7 mouse cellular contexts compared by ENCODE assay signal in genomic region chr16:30024681-30025262, GRCm38 (mm10). TPM values are rescaled to one million over a fixed set of nuclear protein-coding genes. Genes with fewer than 3 reads are reported as not detected.
DNase-seq lines count a peak whose midpoint lies in the region; ATAC-seq and TF ChIP-seq lines count a peak whose summit lies in the region.

No protein-coding gene starts in this region.

- no peaks in the 10 kb centered on the region for H3K9me3 ChIP-seq in midbrain, embryonic 16.5 days (replicated peaks; ENCODE audit: control insufficient read depth, low read length, poor library complexity, severe bottlenecking)
- H3K9me3 ChIP-seq in midbrain, postnatal 0 days (ENCODE audit: low read length), result no peaks in the 10 kb centered on the region

- H3K9ac ChIP-seq in midbrain, embryonic 16.5 days (ENCODE audit: low read depth, low read length), result no peak overlapping the region
- no peak overlapping the region for H3K9ac ChIP-seq in midbrain, postnatal 0 days (replicated peaks; ENCODE audit: low read length, poor library complexity, severe bottlenecking)

- H3K36me3 ChIP-seq in midbrain, embryonic 16.5 days (ENCODE audit: control insufficient read depth, insufficient read depth, low read length), result no peaks in the 10 kb centered on the region
- H3K36me3 ChIP-seq in midbrain, postnatal 0 days (ENCODE audit: insufficient read depth, low read length), result no peaks in the 10 kb centered on the region

- no peak overlapping the region for H3K27ac ChIP-seq in midbrain, embryonic 16.5 days (ENCODE audit: low read length)
- no peak overlapping the region for H3K27ac ChIP-seq in midbrain, postnatal 0 days (ENCODE audit: low read depth, low read length)

- H3K4me3 ChIP-seq in midbrain, embryonic 16.5 days (ENCODE audit: low read depth, low read length), result no peak overlapping the region
- no peak overlapping the region for H3K4me3 ChIP-seq in midbrain, postnatal 0 days (ENCODE audit: low read depth, low read length)

- no peak for TF ChIP-seq CTCF in midbrain, postnatal 0 days (IDR thresholded peaks at IDR 0.05)

- 81% methylated on average over 9 of the region's 9 CpGs for WGBS in midbrain, embryonic 16.5 days
- 83% methylated on average over 9 of the region's 9 CpGs for WGBS in midbrain, postnatal 0 days

- H3K4me1 ChIP-seq in midbrain, embryonic 16.5 days (ENCODE audit: control insufficient read depth, insufficient read depth, low read length), result peaks cover 13% of the 10 kb centered on the region
- no peaks in the 10 kb centered on the region for H3K4me1 ChIP-seq in midbrain, postnatal 0 days (ENCODE audit: insufficient read depth, low read length)

- peak; percentile 94 for ATAC-seq in inflammation-experienced regulatory T-cells, adult 6 months
- ATAC-seq in midbrain, embryonic 16.5 days, result no peak
- no peak for ATAC-seq in midbrain, postnatal 0 days (ENCODE audit: low FRiP score)

- H3K27me3 ChIP-seq in midbrain, embryonic 16.5 days (ENCODE audit: control insufficient read depth, insufficient read depth, low read depth, low read length), result peaks cover 7% of the 10 kb centered on the region; the same call in 1 of the 2 replicates
- peaks cover 14% of the 10 kb centered on the region; the same call in 1 of the 2 replicates for H3K27me3 ChIP-seq in midbrain, postnatal 0 days (ENCODE audit: insufficient read depth, low read length)

- H3K4me2 ChIP-seq in midbrain, embryonic 16.5 days (ENCODE audit: low read length), result no peak overlapping the region
- H3K4me2 ChIP-seq in midbrain, postnatal 0 days (ENCODE audit: low read depth, low read length, poor library complexity, severe bottlenecking), result no peak overlapping the region

- DNase-seq in right cerebral cortex, adult 18-20 months, result peak; percentile 80
- no peak for DNase-seq in right cerebral cortex, postnatal 14 days
- DNase-seq in adrenal gland, postnatal 14 days, result peak; percentile 80
- DNase-seq in right cerebral cortex, postnatal 25 days, result peak; percentile 43
- no peak for DNase-seq in midbrain, postnatal 0 days (ENCODE audit: low spot score)

RNA-seq across cellular contexts. Expression of gene Hes1, which starts 39.4 kb away (rescaled TPM):
- total RNA-seq in adrenal gland, postnatal 14 days (2021), result 21.0 and 26.6 TPM in 2 replicates
- under 1 TPM in 1 of 3 experiments, not detected in 2; 0.40 TPM for polyA plus RNA-seq in inflammation-experienced regulatory T-cells, adult 6 months (2017; shearing (Covaris generic))
- polyA plus RNA-seq in midbrain, embryonic 16.5 days (2015; fragmentation: Nextera tagmentation; extraction: Ambion mirVana), result 7.6 and 9.4 TPM in 2 replicates
- total RNA-seq in midbrain, postnatal 0 days (2014; rRNA removed), result 10.2 and 10.3 TPM in 2 replicates
- polyA plus RNA-seq in midbrain, postnatal 0 days (2015; fragmentation: Nextera tagmentation; extraction: Ambion mirVana), result 9.2 and 13.0 TPM in 2 replicates

Comparison
In these comparisons a context has a peak if more than half of its experiments do, and no peak if none do; other contexts are left out.
1. DNase-seq: peak in right cerebral cortex, adult 18-20 months (single experiment), adrenal gland, postnatal 14 days (single experiment) and right cerebral cortex, postnatal 25 days (single experiment); none in right cerebral cortex, postnatal 14 days (single experiment) and midbrain, postnatal 0 days (single experiment).